Mouse (Mus musculus): ENCODE data around the gene Hip1r. TPM values are rescaled to one million over a fixed set of nuclear protein-coding genes. Genes with fewer than 3 reads are reported as not detected.

Hip1r gene
- polyA plus RNA-seq, 1 experiment, result 23.1 TPM

- no peak for TF ChIP-seq GATA1 (IDR thresholded peaks at IDR 0.05; ENCODE audit: low read length)
These were observed 42.9 kb downstream of the Hip1r start for GRCm38 (mm10) chr5:124016291-124016821.

GRCm38 (mm10) chr5:124017941-124018340, 44.5 kb downstream of the Hip1r start:
- TF ChIP-seq GATA1 (IDR thresholded peaks at IDR 0.05; ENCODE audit: low read length), result no peak

GRCm38 (mm10) chr5:124018651-124019050, 45.2 kb downstream of the Hip1r start:
- TF ChIP-seq GATA1 (IDR thresholded peaks at IDR 0.05; ENCODE audit: low read length), result no peak

- TF ChIP-seq GATA1 (IDR thresholded peaks at IDR 0.05; ENCODE audit: low read length), result no peak
These were observed 46.2 kb downstream of the Hip1r start for GRCm38 (mm10) chr5:124019348-124020216.

- no peak for TF ChIP-seq GATA1 (IDR thresholded peaks at IDR 0.05; ENCODE audit: low read length)
These were observed 47.7 kb downstream of the Hip1r start for GRCm38 (mm10) chr5:124021148-124021547.

GRCm38 (mm10) chr5:124021701-124022100, 48.3 kb downstream of the Hip1r start:
- no peak for TF ChIP-seq GATA1 (IDR thresholded peaks at IDR 0.05; ENCODE audit: low read length)

GRCm38 (mm10) chr5:124022365-124022764, 48.9 kb downstream of the Hip1r start:
- no peak for TF ChIP-seq GATA1 (IDR thresholded peaks at IDR 0.05; ENCODE audit: low read length)

- no peak for TF ChIP-seq GATA1 (IDR thresholded peaks at IDR 0.05; ENCODE audit: low read length)
These were observed 51.2 kb downstream of the Hip1r start for GRCm38 (mm10) chr5:124024677-124025076.

- TF ChIP-seq GATA1 (IDR thresholded peaks at IDR 0.05; ENCODE audit: low read length), result no peak
These were observed 51.7 kb downstream of the Hip1r start for GRCm38 (mm10) chr5:124025146-124025545.

- no peak for TF ChIP-seq GATA1 (IDR thresholded peaks at IDR 0.05; ENCODE audit: low read length)
These were observed 52.4 kb downstream of the Hip1r start for GRCm38 (mm10) chr5:124025587-124026441.

- TF ChIP-seq GATA1 (IDR thresholded peaks at IDR 0.05; ENCODE audit: low read length), result no peak
These were observed 53.1 kb downstream of the Hip1r start for GRCm38 (mm10) chr5:124026568-124026967.

- no peak for TF ChIP-seq GATA1 (IDR thresholded peaks at IDR 0.05; ENCODE audit: low read length)
These were observed 54.5 kb downstream of the Hip1r start for GRCm38 (mm10) chr5:124027702-124028470.

- no peak for TF ChIP-seq GATA1 (IDR thresholded peaks at IDR 0.05; ENCODE audit: low read length)
These were observed 55.3 kb downstream of the Hip1r start for GRCm38 (mm10) chr5:124028680-124029079.

- TF ChIP-seq GATA1 (IDR thresholded peaks at IDR 0.05; ENCODE audit: low read length), result no peak
These were observed 56.0 kb downstream of the Hip1r start for GRCm38 (mm10) chr5:124029220-124030035.

Measured in G1E-ER4 (cell line).